In genomic region chr1:133855274-133856017, GRCm38 (mm10) we compare ENCODE assay signal across 9 mouse cellular contexts. TPM values are rescaled to one million over a fixed set of nuclear protein-coding genes. Genes with fewer than 3 reads are reported as not detected.
DNase-seq lines count a peak whose midpoint lies in the region; ATAC-seq and TF ChIP-seq lines count a peak whose summit lies in the region.
"Had no signal": no experiment of that assay in that cellular context is flagged by ENCODE, and none has a peak within 500 bp of the region (broad histone marks: within the 10 kb centered on the region; RNA-seq: fewer than 3 reads in every experiment).

No protein-coding gene starts in this region.

- 0 out of 2 replicates have a peak overlapping the region, but pooled peaks have one; percentile 35 for H3K9ac ChIP-seq in forebrain, embryonic 13.5 days
- H3K9ac ChIP-seq in liver, embryonic 14.5 days (replicated peaks) = no peak overlapping the region

- H3K27ac ChIP-seq in forebrain, embryonic 13.5 days = 0 out of 2 replicates have a peak overlapping the region, but pooled peaks have one; percentile 14
- H3K27ac ChIP-seq in liver, embryonic 14.5 days = no peak overlapping the region

- H3K9me3 ChIP-seq in forebrain, embryonic 13.5 days (replicated peaks) = no peaks in the 10 kb centered on the region
- no peaks in the 10 kb centered on the region for H3K9me3 ChIP-seq in liver, embryonic 14.5 days (ENCODE audit: control insufficient read depth, low read length)

- H3K36me3 ChIP-seq in forebrain, embryonic 13.5 days (ENCODE audit: poor library complexity, severe bottlenecking) = no peaks in the 10 kb centered on the region
- no peaks in the 10 kb centered on the region for H3K36me3 ChIP-seq in liver, embryonic 14.5 days (replicated peaks; ENCODE audit: control insufficient read depth, insufficient read depth, low read depth)

- peak; percentile 22 to 34 for DNase-seq in heart, adult 18-20 months
- DNase-seq in heart, adult 9 months (ENCODE audit: low spot score in 2 of 2) = no peak
- DNase-seq in NIH3T3 (ENCODE audit: low read depth) = peak; percentile 74
- peak; percentile 46 for DNase-seq in hindlimb bud, embryonic 11.5 days (ENCODE audit: extremely low spot score, low read depth, low spot score)
- no peak for DNase-seq in liver, embryonic 14.5 days (ENCODE audit: low read depth in 3 of 3, low spot score in 3 of 3)
- peak; percentile 66 for DNase-seq in right cerebral cortex, postnatal 25 days
- DNase-seq in thymus, postnatal 25 days = no peak

- H3K4me2 ChIP-seq in forebrain, embryonic 13.5 days = peak overlapping the region; percentile 58
- peak overlapping the region; percentile 53 for H3K4me2 ChIP-seq in liver, embryonic 14.5 days (ENCODE audit: low read depth)

- H3K4me3 ChIP-seq in forebrain, embryonic 13.5 days = peak overlapping the region; percentile 33
- H3K4me3 ChIP-seq in liver, embryonic 14.5 days (ENCODE audit: insufficient read depth in 1 of 2, low read depth in 2 of 2, low read length in 2 of 2) = peak overlapping the region in 1 of 2 experiments; percentile 11; a peak in 1 of 4 replicates

- TF ChIP-seq CTCF in liver, embryonic 14.5 days (IDR thresholded peaks at IDR 0.05; ENCODE audit: low read depth) = no peak

- WGBS in forebrain, embryonic 13.5 days = 8% methylated on average over 15 of the region's 15 CpGs
- 13% methylated on average over 15 of the region's 15 CpGs for WGBS in liver, embryonic 14.5 days (ENCODE audit: insufficient replicate concordance)

- H3K27me3 ChIP-seq in forebrain, embryonic 13.5 days = 0 out of 2 replicates have a peak, but pooled peaks cover 7% of the 10 kb centered on the region
- H3K27me3 ChIP-seq in liver, embryonic 14.5 days (ENCODE audit: control insufficient read depth, insufficient read depth, low read length) = peaks cover 29% of the 10 kb centered on the region

- ATAC-seq in forebrain, embryonic 13.5 days = 0 out of 2 replicates have a peak, but pooled peaks have one; percentile 36
- no peak for ATAC-seq in liver, embryonic 14.5 days (ENCODE audit: insufficient read depth)

- H3K4me1 ChIP-seq in forebrain, embryonic 13.5 days = peaks cover 41% of the 10 kb centered on the region
- H3K4me1 ChIP-seq in liver, embryonic 14.5 days (replicated peaks; ENCODE audit: control insufficient read depth in 2 of 2, insufficient read depth in 2 of 2, low read length in 1 of 2) = peaks cover 2 to 22% of the 10 kb centered on the region in 2 experiments

- TF ChIP-seq EP300 in liver, embryonic 14.5 days (IDR thresholded peaks at IDR 0.05; ENCODE audit: low read depth) = no peak

RNA-seq across cellular contexts. Expression of gene Optc, which starts 52.4 kb away (rescaled TPM):
- total RNA-seq in heart, adult 18-20 months (2021) = under 1 TPM; 0.23 to 0.37 TPM
- 2.3 and 3.3 TPM in 2 replicates for polyA plus RNA-seq in forebrain, embryonic 13.5 days (2015; fragmentation: Nextera tagmentation; extraction: Ambion mirVana)
- 0.11 and 0.23 TPM in 2 replicates for polyA plus RNA-seq in liver, embryonic 14.5 days (2012; rRNA removed)
- polyA plus RNA-seq in liver, embryonic 14.5 days (2014; fragmentation: Nextera tagmentation; extraction: Ambion mirVana) = not detected in 2 replicates
- total RNA-seq: hematopoietic stem cell, adult 5-6 weeks had no signal

RNA-seq across cellular contexts. Expression of gene Atp2b4, which starts 54.6 kb away (rescaled TPM):
- total RNA-seq in heart, adult 18-20 months (2021) = 10 to 100 TPM; 17.2 to 19.3 TPM
- polyA plus RNA-seq in forebrain, embryonic 13.5 days (2015; fragmentation: Nextera tagmentation; extraction: Ambion mirVana) = 6.7 and 7.6 TPM in 2 replicates
- polyA plus RNA-seq in liver, embryonic 14.5 days (2012; rRNA removed) = 13.3 and 16.5 TPM in 2 replicates
- polyA plus RNA-seq in liver, embryonic 14.5 days (2014; fragmentation: Nextera tagmentation; extraction: Ambion mirVana) = 33.1 and 37.7 TPM in 2 replicates

Comparison
In these comparisons a context has a peak if more than half of its experiments do, and no peak if none do; other contexts are left out.
1. DNase-seq: peak in heart, adult 18-20 months (2 of 2), NIH3T3 (single experiment), hindlimb bud, embryonic 11.5 days (single experiment) and right cerebral cortex, postnatal 25 days (single experiment); none in heart, adult 9 months (0 of 2), liver, embryonic 14.5 days (0 of 3) and thymus, postnatal 25 days (single experiment).